Mouse (Mus musculus) embryonic facial prominence, embryonic 13.5 days (tissue): ENCODE data around the gene Ankrd12. TPM values are rescaled to one million over a fixed set of nuclear protein-coding genes. Genes with fewer than 3 reads are reported as not detected.

ENCODE experiments used
- ATAC-seq: fragments of 200-750 bp; cut with Nextera tagmentation; 2 replicates; pipeline ENCODE4 v1.8.0; 2017; ENCODE audit warnings: low read depth; ENCODE audit not compliant: insufficient number of reproducible peaks, insufficient read depth, low FRiP score, low TSS enrichment
- H3K27ac ChIP-seq: fragments of 300-500 bp; sonication (generic); 2 replicates; pipeline ENCODE4 v1.5.1; 2015; ENCODE audit warnings: moderate library complexity, mild to moderate bottlenecking, inconsistent platforms
- H3K27me3 ChIP-seq: fragments of 300-500 bp; sonication (generic); 2 replicates; pipeline ENCODE4 v1.6.1; 2015; ENCODE audit warnings: mild to moderate bottlenecking, inconsistent platforms
- H3K36me3 ChIP-seq: fragments of 300-500 bp; sonication (generic); 2 replicates; pipeline ENCODE4 v1.6.1; 2015; ENCODE audit warnings: mild to moderate bottlenecking, inconsistent platforms
- H3K4me1 ChIP-seq: fragments of 300-500 bp; sonication (generic); 2 replicates; pipeline ENCODE4 v1.6.1; 2015; ENCODE audit warnings: inconsistent platforms
- H3K4me2 ChIP-seq: fragments of 300-500 bp; sonication (generic); 2 replicates; pipeline ENCODE4 v1.6.1; 2015; ENCODE audit warnings: moderate library complexity, mild to moderate bottlenecking, inconsistent platforms
- H3K4me3 ChIP-seq: fragments of 300-500 bp; sonication (generic); 2 replicates; pipeline ENCODE4 v1.5.1; 2015; ENCODE audit warnings: mild to moderate bottlenecking, inconsistent platforms
- H3K9ac ChIP-seq: fragments of 300-500 bp; sonication (generic); 2 replicates; pipeline ENCODE4 v1.6.1; 2015; ENCODE audit warnings: mild to moderate bottlenecking, inconsistent platforms
- H3K9me3 ChIP-seq: fragments of 300-500 bp; sonication (generic); 2 replicates; pipeline ENCODE4 v1.6.1; 2016; ENCODE audit warnings: inconsistent platforms
- WGBS: fragments of 180-500 bp; shearing (Covaris S2); methylation state at CpG from one replicate; pipeline ENCODE4 v1.1.7; 2015; ENCODE audit warnings: mixed read lengths; 5-methylcytosine and 5-hydroxymethylcytosine counted together
- polyA plus RNA-seq: library from polyadenylated mRNA; unstranded; fragments of >200 nt; fragmentation: Nextera tagmentation; extraction: Ambion mirVana; gene quantifications from 2 replicates; pipeline ENCODE4 v1.2.1, GENCODE M21; 2015

Gene Ankrd12
- polyA plus RNA-seq, 1 experiment from 2014 or later, result 41.4 TPM

- H3K9ac ChIP-seq, result no peak overlapping the region
These were observed 152.7 kb downstream of the Ankrd12 start for GRCm38 (mm10) chr17:65924218-65924617.

DNA sequence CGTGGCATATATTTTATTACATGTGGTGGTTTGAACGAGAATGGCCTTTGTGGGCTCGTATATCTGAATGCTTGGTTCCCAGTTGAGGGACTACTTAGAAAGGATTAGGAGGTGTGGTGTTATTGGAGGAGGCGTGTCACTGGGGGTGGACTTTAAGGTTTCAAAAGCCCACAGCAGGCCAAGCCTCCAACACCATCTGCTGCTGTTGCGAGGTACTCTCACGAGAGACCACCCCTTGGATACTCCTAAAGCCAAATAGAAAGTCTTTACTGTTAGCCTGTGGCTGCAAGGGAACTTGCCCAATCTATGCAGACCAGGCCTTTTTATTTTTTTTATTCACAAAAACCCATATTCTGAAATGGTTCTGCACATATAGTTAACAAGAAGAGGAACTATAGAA, 154.9 kb downstream of the Ankrd12 start:
- H3K36me3 ChIP-seq, result peaks cover 59% of the 10 kb centered on the region
- H3K4me2 ChIP-seq, result no peak overlapping the region
- no peak overlapping the region for H3K9ac ChIP-seq
- H3K27ac ChIP-seq, result no peak overlapping the region
- no peak overlapping the region for H3K4me3 ChIP-seq
- no peaks in the 10 kb centered on the region for H3K9me3 ChIP-seq
- no peaks in the 10 kb centered on the region for H3K27me3 ChIP-seq
- no peaks in the 10 kb centered on the region for H3K4me1 ChIP-seq
- 0 out of 2 replicates have a peak, but pooled peaks have one; percentile 37 for ATAC-seq
- 87% methylated on average over 6 of the region's 6 CpGs for WGBS

More at GRCm38 (mm10) chr17:65924218-65924617, 152.7 kb downstream of the Ankrd12 start:
- Histone ChIP-seq H3K27ac (no peak overlapping the region), H3K4me1 (no peaks in the 10 kb centered on the region), H3K4me2 (no peak overlapping the region), H3K27me3 (no peaks in the 10 kb centered on the region), H3K36me3 (peaks cover 73% of the 10 kb centered on the region), H3K4me3 (no peak overlapping the region), H3K9me3 (no peaks in the 10 kb centered on the region)
- ATAC-seq, result no peak
- 72% methylated on average over 5 of the region's 5 CpGs for WGBS

- ATAC-seq, result no peak
- Histone ChIP-seq H3K9me3 (no peaks in the 10 kb centered on the region), H3K4me3 (no peak overlapping the region), H3K4me2 (no peak overlapping the region), H3K27ac (0 out of 2 replicates have a peak overlapping the region, but pooled peaks have one; percentile 0), H3K36me3 (peaks cover 34% of the 10 kb centered on the region), H3K9ac (no peak overlapping the region), H3K4me1 (peaks cover 18% of the 10 kb centered on the region), H3K27me3 (no peaks in the 10 kb centered on the region)
- WGBS, result 37% methylated on average over 3 of the region's 3 CpGs
These were observed 157.7 kb downstream of the Ankrd12 start for GRCm38 (mm10) chr17:65919235-65919634.

DNA sequence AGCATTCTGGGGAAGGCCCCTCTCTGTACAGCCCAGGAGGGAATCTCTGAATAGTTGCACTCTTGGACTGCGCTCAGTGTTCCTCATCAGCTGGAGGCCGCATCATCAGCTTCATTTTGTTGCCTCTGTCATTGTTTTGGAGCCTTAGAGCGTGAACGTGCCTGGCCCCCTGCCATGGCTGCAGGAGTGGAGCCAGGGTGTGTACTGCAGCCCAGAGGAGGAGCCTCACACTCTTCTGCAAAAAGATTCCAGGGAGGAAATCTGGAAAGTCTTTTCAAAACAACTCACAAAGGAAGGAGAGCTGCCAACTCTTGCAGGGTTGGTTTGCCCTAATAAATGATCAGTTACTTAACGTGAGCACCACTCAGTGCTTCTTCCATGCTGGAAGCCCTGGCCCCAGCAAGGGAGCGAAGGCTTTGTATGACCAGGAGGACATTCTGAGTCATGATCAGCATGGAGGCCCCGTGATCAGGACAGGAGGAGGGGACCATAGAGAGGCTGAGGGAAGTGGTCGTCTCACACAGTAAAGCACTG, 160.7 kb downstream of the Ankrd12 start:
- Histone ChIP-seq H3K27ac (peak overlapping the region; percentile 97), H3K4me2 (peak overlapping the region; percentile 22; the same call in 1 of the 2 replicates)
- peak; percentile 79; the same call in 1 of the 2 replicates for ATAC-seq

More for the DNA sequence above, 160.7 kb downstream of the Ankrd12 start:
- no peaks in the 10 kb centered on the region for H3K9me3 ChIP-seq
- peaks cover 28% of the 10 kb centered on the region for H3K4me1 ChIP-seq
- no peaks in the 10 kb centered on the region for H3K27me3 ChIP-seq
- H3K9ac ChIP-seq, result 0 out of 2 replicates have a peak overlapping the region, but pooled peaks have one; percentile 40
- WGBS, result 39% methylated on average over 8 of the region's 8 CpGs
- no peak overlapping the region; the same call in 1 of the 2 replicates for H3K4me3 ChIP-seq
- H3K36me3 ChIP-seq, result peaks cover 9% of the 10 kb centered on the region; the same call in 1 of the 2 replicates

Other genes starting within 250 kb of the Ankrd12 start
- 94.1 and 105 TPM in 2 replicates for gene Ralbp1, start 191.3 kb downstream of the Ankrd12 start, polyA plus RNA-seq
- gene Twsg1, start 125.9 kb downstream of the Ankrd12 start, polyA plus RNA-seq, result 154 and 159 TPM in 2 replicates
- 306 and 311 TPM in 2 replicates for gene Ndufv2, start 24.5 kb upstream of the Ankrd12 start, polyA plus RNA-seq
- 42.9 and 45.6 TPM in 2 replicates for gene Washc1, start 34.5 kb upstream of the Ankrd12 start, polyA plus RNA-seq
- gene Ddx11, start 46.4 kb upstream of the Ankrd12 start, polyA plus RNA-seq, result 23.0 and 23.8 TPM in 2 replicates